Mouse (Mus musculus): ENCODE data around the gene Numbl.

DNA sequence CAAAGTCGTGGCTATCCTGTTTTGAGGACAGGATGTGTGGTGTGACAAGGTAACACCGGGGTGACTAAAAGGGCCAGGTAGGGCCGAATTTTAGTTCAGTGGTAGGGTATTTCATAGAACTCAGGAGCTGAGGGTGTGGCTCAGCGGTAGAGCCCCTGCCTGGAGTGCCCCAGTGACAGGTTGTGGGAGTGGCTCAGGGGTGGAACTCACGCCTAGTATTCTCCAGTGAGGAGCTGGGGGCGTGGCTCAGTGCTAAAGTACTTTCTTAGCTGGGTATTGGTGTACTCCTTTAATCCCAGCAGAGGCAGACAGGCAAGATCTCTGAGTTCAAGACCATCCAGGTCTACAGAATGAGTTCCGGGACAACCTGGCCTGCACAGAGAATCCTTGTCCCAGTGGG lies 17.8 kb downstream of the Numbl start:
- TF ChIP-seq CTCF (IDR thresholded peaks at IDR 0.05; ENCODE audit: borderline replicate concordance, control insufficient read depth, extremely low read depth, insufficient read depth, low read length, poor library complexity) = no peak
- no peak for TF ChIP-seq POLR2A (IDR thresholded peaks at IDR 0.05; ENCODE audit: control insufficient read depth, extremely low read depth, insufficient read depth, low read length, poor library complexity)

All from thymus, adult 2 months (tissue).